Mouse (Mus musculus) MEL (cell line): ENCODE data around the gene Cadps2. TPM values are rescaled to one million over a fixed set of nuclear protein-coding genes. Genes with fewer than 3 reads are reported as not detected.

Experiments used
- DNase-seq: peaks from one replicate; pipeline ENCODE4 v3.0.0; 2011; ENCODE audit warnings: low read depth, low spot score
- H3K27ac ChIP-seq: 2 replicates; pipeline ENCODE4 v1.5.1; 2012; ENCODE audit warnings: low read depth, mild to moderate bottlenecking, control low read depth, low read length, moderate library complexity; ENCODE audit not compliant: control insufficient read depth
- H3K27me3 ChIP-seq, 2 experiments: fragments of 150-350 bp in 1 of 2; sonication (generic) in 1 of 2; 2 replicates each; pipeline ENCODE4 v1.6.1; 2012; ENCODE audit warnings: low read length in 2 of 2, mild to moderate bottlenecking in 2 of 2, improper control_type of control experiment in 1 of 2, moderate library complexity in 1 of 2; ENCODE audit not compliant: insufficient read depth in 2 of 2, control insufficient read depth in 1 of 2
- H3K36me3 ChIP-seq, 2 experiments: 2 replicates each; pipeline ENCODE4 v1.6.1; 2012 to 2014; ENCODE audit warnings: low read length in 2 of 2, improper control_type of control experiment in 1 of 2, inconsistent platforms in 1 of 2, mild to moderate bottlenecking in 1 of 2; ENCODE audit not compliant: insufficient read depth in 2 of 2, control insufficient read depth in 1 of 2
- H3K4me1 ChIP-seq, 2 experiments: fragments of 150-350 bp in 1 of 2; sonication (generic) in 1 of 2; 2 replicates each; pipeline ENCODE4 v1.6.1; 2012; ENCODE audit warnings: low read length in 2 of 2, improper control_type of control experiment in 1 of 2, mild to moderate bottlenecking in 1 of 2; ENCODE audit not compliant: insufficient read depth in 2 of 2, control insufficient read depth in 1 of 2
- H3K4me3 ChIP-seq, 2 experiments: fragments of 150-350 bp in 1 of 2; sonication (generic) in 1 of 2; 2 replicates each; pipeline ENCODE4 v1.5.1; 2012; ENCODE audit warnings: low read depth in 2 of 2, low read length in 2 of 2, mild to moderate bottlenecking in 2 of 2, moderate library complexity in 2 of 2, control low read depth in 1 of 2, improper control_type of control experiment in 1 of 2; ENCODE audit not compliant: control insufficient read depth in 1 of 2, insufficient read depth in 1 of 2
- H3K79me2 ChIP-seq: 2 replicates; pipeline ENCODE4 v1.6.1; 2012; ENCODE audit warnings: mild to moderate bottlenecking, low read length, moderate library complexity; ENCODE audit not compliant: control insufficient read depth, poor library complexity, insufficient read depth
- H3K9ac ChIP-seq: 2 replicates; pipeline ENCODE4 v1.6.1; 2012; ENCODE audit warnings: low read depth, mild to moderate bottlenecking, control low read depth, low read length, moderate library complexity; ENCODE audit not compliant: control insufficient read depth, poor library complexity, severe bottlenecking
- H3K9me3 ChIP-seq: fragments of 150-350 bp; sonication (generic); replicated peaks from 2 replicates; pipeline ENCODE4 v1.6.1; 2012; ENCODE audit warnings: mild to moderate bottlenecking, low read length, improper control_type of control experiment, moderate library complexity; ENCODE audit not compliant: insufficient read depth
- BHLHE40 ChIP-seq: IDR thresholded peaks from 2 replicates; pipeline ENCODE4 v1.6.1; 2012; ENCODE audit warnings: low read depth, mild to moderate bottlenecking, inconsistent platforms, low read length, improper control_type of control experiment, borderline replicate concordance
- CHD1 ChIP-seq: IDR thresholded peaks from 2 replicates; pipeline ENCODE4 v1.6.1; 2012; ENCODE audit warnings: low read depth, mild to moderate bottlenecking, inconsistent platforms, low read length, improper control_type of control experiment
- CHD2 ChIP-seq: IDR thresholded peaks from 2 replicates; pipeline ENCODE4 v1.6.1; 2011; ENCODE audit warnings: low read length, improper control_type of control experiment
- CTCF ChIP-seq, 3 experiments: IDR thresholded peaks in 2 of 3; conservative IDR thresholded peaks in 1 of 3; 2 replicates each; pipeline ENCODE4 v1.5.1; 2011 to 2012; ENCODE audit warnings: low read length in 3 of 3, low read depth in 2 of 3, mild to moderate bottlenecking in 2 of 3, improper control_type of control experiment in 1 of 3, inconsistent platforms in 1 of 3, mixed read lengths in 1 of 3, moderate library complexity in 1 of 3; ENCODE audit not compliant: control insufficient read depth in 1 of 3, insufficient read depth in 1 of 3, poor library complexity in 1 of 3, severe bottlenecking in 1 of 3
- E2F4 ChIP-seq: IDR thresholded peaks from 2 replicates; pipeline ENCODE4 v1.6.1; 2011; ENCODE audit warnings: low read depth, low read length, improper control_type of control experiment, borderline replicate concordance
- EP300 ChIP-seq, 2 experiments: IDR thresholded peaks; 2 replicates each; pipeline ENCODE4 v1.6.1; 2011; ENCODE audit warnings: improper control_type of control experiment in 2 of 2, low read length in 2 of 2, low read depth in 1 of 2, mild to moderate bottlenecking in 1 of 2
- ETS1 ChIP-seq: IDR thresholded peaks from 2 replicates; pipeline ENCODE4 v1.6.1; 2012; ENCODE audit warnings: low read depth, mild to moderate bottlenecking, inconsistent platforms, low read length, improper control_type of control experiment, moderate library complexity
- GABPA ChIP-seq: IDR thresholded peaks from 2 replicates; pipeline ENCODE4 v1.6.1; 2012; ENCODE audit warnings: low read depth, mild to moderate bottlenecking, inconsistent platforms, low read length, improper control_type of control experiment, moderate library complexity
- GATA1 ChIP-seq: IDR thresholded peaks from 2 replicates; pipeline ENCODE4 v1.6.1; 2011; ENCODE audit warnings: low read depth, low read length, improper control_type of control experiment
- KAT2A ChIP-seq: conservative IDR thresholded peaks from 2 replicates; pipeline ENCODE4 v1.6.1; 2012; ENCODE audit warnings: low read depth, low read length, improper control_type of control experiment, inconsistent platforms
- MAFK ChIP-seq: IDR thresholded peaks from 2 replicates; pipeline ENCODE4 v1.6.1; 2011; ENCODE audit warnings: low read depth, mild to moderate bottlenecking, low read length, improper control_type of control experiment, borderline replicate concordance
- MEF2A ChIP-seq: IDR thresholded peaks from 2 replicates; pipeline ENCODE4 v1.6.1; 2014; ENCODE audit warnings: low read depth, mild to moderate bottlenecking, inconsistent platforms, low read length, improper control_type of control experiment; ENCODE audit not compliant: poor library complexity, insufficient replicate concordance, severe bottlenecking; ENCODE audit errors: extremely low read depth
- MYB ChIP-seq: IDR thresholded peaks from 2 replicates; pipeline ENCODE4 v1.6.1; 2011; ENCODE audit warnings: mild to moderate bottlenecking, low read depth, low read length, improper control_type of control experiment
- MYC ChIP-seq: IDR thresholded peaks from 2 replicates; pipeline ENCODE4 v1.6.1; 2011; ENCODE audit warnings: low read depth, mild to moderate bottlenecking, low read length, improper control_type of control experiment, moderate library complexity
- NELFE ChIP-seq: IDR thresholded peaks from 2 replicates; pipeline ENCODE4 v1.6.1; 2011; ENCODE audit warnings: low read depth, low read length, improper control_type of control experiment
- POLR2A ChIP-seq, 2 experiments: IDR thresholded peaks; 2 replicates each; pipeline ENCODE4 v1.6.1; 2011 to 2012; ENCODE audit warnings: low read length in 2 of 2, mild to moderate bottlenecking in 2 of 2, control low read depth in 1 of 2, improper control_type of control experiment in 1 of 2, low read depth in 1 of 2, moderate library complexity in 1 of 2; ENCODE audit not compliant: control insufficient read depth in 1 of 2, insufficient read depth in 1 of 2, poor library complexity in 1 of 2
- POLR2AphosphoS5 ChIP-seq: IDR thresholded peaks from 2 replicates; pipeline ENCODE4 v1.6.1; 2012; ENCODE audit warnings: low read depth, borderline replicate concordance, mild to moderate bottlenecking, inconsistent platforms, low read length, moderate library complexity, mixed read lengths
- RAD21 ChIP-seq: IDR thresholded peaks from 2 replicates; pipeline ENCODE4 v1.6.1; 2011; ENCODE audit warnings: mild to moderate bottlenecking, low read depth, low read length, improper control_type of control experiment
- RCOR1 ChIP-seq: IDR thresholded peaks from 2 replicates; pipeline ENCODE4 v1.6.1; 2012; ENCODE audit warnings: low read depth, mild to moderate bottlenecking, inconsistent platforms, low read length, improper control_type of control experiment
- SIN3A ChIP-seq: IDR thresholded peaks from 2 replicates; pipeline ENCODE4 v1.6.1; 2012; ENCODE audit warnings: low read length, improper control_type of control experiment, inconsistent platforms
- TAL1 ChIP-seq: IDR thresholded peaks from 2 replicates; pipeline ENCODE4 v1.6.1; 2012; ENCODE audit warnings: mild to moderate bottlenecking, inconsistent platforms, low read length, moderate library complexity, mixed read lengths
- USF1 ChIP-seq: IDR thresholded peaks from 2 replicates; pipeline ENCODE4 v1.6.1; 2014; ENCODE audit warnings: low read depth, mild to moderate bottlenecking, inconsistent platforms, low read length, improper control_type of control experiment, moderate library complexity
- USF2 ChIP-seq, 2 experiments: IDR thresholded peaks; 2 replicates each; pipeline ENCODE4 v1.6.1; 2011 to 2012; ENCODE audit warnings: improper control_type of control experiment in 2 of 2, low read length in 2 of 2, borderline replicate concordance in 1 of 2, inconsistent platforms in 1 of 2, low read depth in 1 of 2, mild to moderate bottlenecking in 1 of 2; ENCODE audit not compliant: insufficient read depth in 1 of 2
- ZC3H11A ChIP-seq: IDR thresholded peaks from 2 replicates; pipeline ENCODE4 v1.6.1; 2012; ENCODE audit warnings: low read depth, mild to moderate bottlenecking, inconsistent platforms, low read length, improper control_type of control experiment
- ZKSCAN1 ChIP-seq: IDR thresholded peaks from 2 replicates; pipeline ENCODE4 v1.6.1; 2012; ENCODE audit warnings: low read depth, mild to moderate bottlenecking, inconsistent platforms, low read length, improper control_type of control experiment, moderate library complexity
- polyA plus RNA-seq, 2 experiments: library from polyadenylated mRNA; stranded (reverse) in 1 of 2; unstranded in 1 of 2; fragments of >175 nt in 1 of 2; fragments of >200 nt in 1 of 2; gene quantifications; 2 replicates each; pipeline versions ENCODE4 v1.2.1 to v1.2.4; 2012; ENCODE audit warnings: low replicate concordance in 2 of 2, low read depth in 1 of 2; ENCODE audit not compliant: insufficient read length in 2 of 2, insufficient read depth in 1 of 2, missing spikeins in 1 of 2
- total RNA-seq: library from RNA; depleted of rRNA; stranded (reverse); fragments of 300-350 nt; gene quantifications from 2 replicates; pipeline ENCODE4 v1.2.3, GENCODE M21; 2012

Cadps2 gene
- total and polyA plus RNA-seq, 3 experiments: not detected

GRCm38 (mm10) chr6:23249053-23249401, 590.2 kb downstream of the Cadps2 start:
- no peaks in the 10 kb centered on the region for H3K9me3 ChIP-seq
- DNase-seq: no peak
- no peak overlapping the region for H3K27ac ChIP-seq
- H3K4me3 ChIP-seq: no peak overlapping the region
- H3K9ac ChIP-seq: no peak overlapping the region
- no peaks in the 10 kb centered on the region for H3K4me1 ChIP-seq
- H3K36me3 ChIP-seq: no peaks in the 10 kb centered on the region
- no peaks in the 10 kb centered on the region for H3K27me3 ChIP-seq
- TF ChIP-seq ETS1 (no peak), USF2 (IDR thresholded peaks at IDR 0.05; ENCODE audit: borderline replicate concordance in 1 of 2, insufficient read depth in 1 of 2, low read depth in 1 of 2, low read length in 2 of 2) (no peak), CHD1 (no peak), SIN3A (no peak), POLR2A (IDR thresholded peaks at IDR 0.05; ENCODE audit: control insufficient read depth in 1 of 2, insufficient read depth in 1 of 2, low read depth in 1 of 2, low read length in 2 of 2, poor library complexity in 1 of 2) (no peak), POLR2AphosphoS5 (no peak), ZC3H11A (no peak), CHD2 (no peak), MYC (no peak), BHLHE40 (no peak), USF1 (no peak), ZKSCAN1 (no peak), MYB (no peak), KAT2A (no peak), MAFK (no peak), E2F4 (no peak), GABPA (no peak), RCOR1 (no peak)
- H3K79me2 ChIP-seq: no peaks in the 10 kb centered on the region

DNA sequence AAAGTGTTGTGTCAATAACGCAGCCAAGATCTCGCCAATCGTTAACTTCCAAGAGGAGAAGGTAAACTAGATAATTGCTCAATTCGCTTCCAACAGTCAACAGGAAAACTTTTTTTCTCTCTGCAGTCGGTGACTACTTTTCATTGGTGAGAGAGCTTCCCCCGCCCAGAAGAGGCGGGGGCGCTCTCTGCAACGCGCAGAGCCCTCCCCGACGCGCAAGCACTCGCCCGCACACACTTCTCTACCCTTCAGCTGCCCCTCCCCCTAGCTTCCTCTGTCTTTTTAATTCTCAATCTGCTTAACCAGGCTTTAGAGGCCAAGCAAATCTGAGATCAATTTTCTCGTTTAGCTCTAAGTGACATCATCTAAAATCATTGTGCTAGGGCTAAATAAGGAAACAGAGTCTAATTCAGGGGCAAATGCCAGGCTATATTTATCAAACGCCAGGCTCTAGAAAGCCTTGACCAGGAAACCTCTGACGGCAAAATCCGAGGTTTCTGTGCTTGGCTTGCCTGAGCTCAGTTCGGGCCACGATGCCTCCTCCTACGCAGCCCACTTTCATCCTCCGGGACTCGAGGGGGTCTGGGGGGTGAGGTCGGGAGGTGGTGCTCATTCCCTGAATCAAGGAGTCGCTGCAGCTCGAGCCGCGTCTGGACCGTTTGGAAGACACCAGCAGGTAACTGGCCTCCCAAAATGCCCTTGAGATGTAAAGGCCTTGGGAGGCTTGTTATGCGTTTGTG, 590.7 kb downstream of the Cadps2 start, which contains the start of gene Fezf1:
Gene Fezf1 (minus strand): TSS at position 50 of the 740 bp plus-strand sequence.
- H3K9me3 ChIP-seq: no peaks in the 10 kb centered on the region
- no peak for DNase-seq
- no peak within 1 kb of the TSS for H3K4me3 ChIP-seq

More for the DNA sequence above, 590.7 kb downstream of the Cadps2 start, which contains the start of gene Fezf1:
- Histone ChIP-seq H3K9ac (no peak within 1 kb of the TSS), H3K27ac (no peak within 1 kb of the TSS), H3K36me3 (no peaks in the 10 kb centered on the region), H3K4me1 (no peaks in the 10 kb centered on the region), H3K79me2 (no peaks in the 10 kb centered on the region), H3K27me3 (no peaks in the 10 kb centered on the region)
- TF ChIP-seq GATA1: no peak
- no peak for TF ChIP-seq MYC
- TF ChIP-seq TAL1: no peak
- no peak for TF ChIP-seq MEF2A
- no peak for TF ChIP-seq RCOR1
- TF ChIP-seq BHLHE40: no peak
- TF ChIP-seq RAD21: no peak
- no peak for TF ChIP-seq GABPA
- TF ChIP-seq EP300 (IDR thresholded peaks at IDR 0.05; ENCODE audit: low read depth in 1 of 2, low read length in 2 of 2): no peak
- TF ChIP-seq NELFE: no peak
- TF ChIP-seq ETS1: no peak
- TF ChIP-seq CHD1: no peak
- no peak for TF ChIP-seq CTCF (IDR thresholded peaks at IDR 0.05 in 2 of 3, conservative IDR thresholded peaks at IDR 0.05 in 1 of 3; ENCODE audit: control insufficient read depth in 1 of 3, insufficient read depth in 1 of 3, low read depth in 2 of 3, low read length in 3 of 3, poor library complexity in 1 of 3, severe bottlenecking in 1 of 3)
